Mouse (Mus musculus) thymus, adult 2 months (tissue): ENCODE results near the gene Rngtt. TPM values are rescaled to one million over a fixed set of nuclear protein-coding genes. Genes with fewer than 3 reads are reported as not detected.
A peak's percentile ranks its signal among the peaks of the same experiment; 100 is the strongest.

ENCODE experiments used
- DNase-seq: peaks from one replicate; pipeline ENCODE4 v3.0.0; 2021
- H3K27ac ChIP-seq: fragments of 200-500 bp; 2 replicates; pipeline ENCODE4 v1.5.1; 2012; ENCODE audit warnings: low read length, control low read depth; ENCODE audit not compliant: control insufficient read depth, insufficient read depth
- H3K27me3 ChIP-seq: fragments of 200-500 bp; 2 replicates; pipeline ENCODE4 v1.6.1; 2012; ENCODE audit warnings: mild to moderate bottlenecking, low read length, moderate library complexity, mixed read lengths; ENCODE audit not compliant: control insufficient read depth, insufficient read depth
- H3K36me3 ChIP-seq: fragments of 200-500 bp; 2 replicates; pipeline ENCODE4 v1.6.1; 2012; ENCODE audit warnings: mild to moderate bottlenecking, low read length, moderate library complexity; ENCODE audit not compliant: control insufficient read depth, insufficient read depth
- H3K4me1 ChIP-seq: fragments of 200-500 bp; replicated peaks from 2 replicates; pipeline ENCODE4 v1.6.1; 2012; ENCODE audit warnings: low read length; ENCODE audit not compliant: control insufficient read depth, insufficient read depth
- H3K4me3 ChIP-seq: fragments of 200-500 bp; 2 replicates; pipeline ENCODE4 v1.5.1; 2012; ENCODE audit warnings: mild to moderate bottlenecking, low read length, control low read depth, moderate library complexity; ENCODE audit not compliant: control insufficient read depth, insufficient read depth
- CTCF ChIP-seq: fragments of 200-500 bp; IDR thresholded peaks from 2 replicates; pipeline ENCODE4 v1.5.1; 2012; ENCODE audit warnings: mild to moderate bottlenecking, control low read depth, low read length, moderate library complexity, borderline replicate concordance; ENCODE audit not compliant: control insufficient read depth, poor library complexity, insufficient read depth; ENCODE audit errors: extremely low read depth
- POLR2A ChIP-seq: fragments of 200-500 bp; IDR thresholded peaks from 2 replicates; pipeline ENCODE4 v1.6.1; 2012; ENCODE audit warnings: mild to moderate bottlenecking, low read length, control low read depth, moderate library complexity; ENCODE audit not compliant: control insufficient read depth, poor library complexity, insufficient read depth; ENCODE audit errors: extremely low read depth
- WGBS: fragments of 180-500 bp; shearing (Covaris S2); methylation state at CpG from one replicate; pipeline ENCODE4 v1.1.7; 2018; 5-methylcytosine and 5-hydroxymethylcytosine counted together
- polyA plus RNA-seq: library from polyadenylated mRNA; depleted of rRNA; stranded (reverse); fragments of >200 nt; gene quantifications from 2 replicates; pipeline ENCODE4 v1.2.3, GENCODE M21; 2012

The Rngtt gene
- polyA plus RNA-seq, 1 experiment, result 4.2 TPM

- no peaks in the 10 kb centered on the region for H3K27me3 ChIP-seq
- no peak overlapping the region for H3K4me3 ChIP-seq
- no peak overlapping the region for H3K27ac ChIP-seq
- DNase-seq, result peak; percentile 80
- no peaks in the 10 kb centered on the region for H3K36me3 ChIP-seq
- TF ChIP-seq POLR2A (no peak), CTCF (no peak)
- H3K4me1 ChIP-seq, result no peaks in the 10 kb centered on the region
- WGBS, result 81% methylated on average over 3 of the region's 3 CpGs
Observed at GRCm38 (mm10) chr4:33396222-33397176, 86.4 kb downstream of the Rngtt start.

GRCm38 (mm10) chr4:33405723-33406293 lies 95.7 kb downstream of the Rngtt start:
- H3K4me1 ChIP-seq, result no peaks in the 10 kb centered on the region
- DNase-seq, result no peak
- H3K27ac ChIP-seq, result no peak overlapping the region
- WGBS, result 83% methylated on average over 2 of the region's 2 CpGs
- TF ChIP-seq POLR2A, result no peak
- no peak for TF ChIP-seq CTCF
- H3K27me3 ChIP-seq, result no peaks in the 10 kb centered on the region
- H3K36me3 ChIP-seq, result peaks cover 5% of the 10 kb centered on the region
- H3K4me3 ChIP-seq, result no peak overlapping the region

DNA sequence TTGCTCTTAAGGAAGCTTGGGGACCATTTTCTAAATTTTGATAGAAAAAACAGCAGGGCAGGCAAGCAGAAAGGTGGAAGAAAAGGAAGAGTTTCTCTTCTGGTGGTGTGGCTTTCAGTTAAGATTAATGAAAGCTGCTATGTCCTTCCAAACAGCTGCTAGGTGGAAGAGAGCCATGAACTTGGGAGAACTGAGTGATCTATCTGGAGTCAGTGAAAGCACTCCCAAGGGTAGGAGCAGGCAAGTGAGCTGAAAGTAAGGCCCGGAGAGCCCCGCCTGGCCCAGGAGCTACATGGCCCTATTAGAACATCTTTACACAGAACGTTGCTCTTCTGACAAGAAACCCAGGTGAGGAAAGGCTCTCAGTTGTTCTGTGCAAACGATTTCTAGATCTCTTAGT lies 103.7 kb downstream of the Rngtt start:
- no peak for DNase-seq
- 93% methylated on average over 4 of the region's 4 CpGs for WGBS
- no peak for TF ChIP-seq POLR2A
- no peak for TF ChIP-seq CTCF
- H3K4me3 ChIP-seq, result no peak overlapping the region
- H3K36me3 ChIP-seq, result no peaks in the 10 kb centered on the region
- no peak overlapping the region for H3K27ac ChIP-seq
- no peaks in the 10 kb centered on the region for H3K27me3 ChIP-seq
- no peaks in the 10 kb centered on the region for H3K4me1 ChIP-seq

GRCm38 (mm10) chr4:33414781-33415180 lies 104.7 kb downstream of the Rngtt start:
- no peaks in the 10 kb centered on the region for H3K27me3 ChIP-seq
- TF ChIP-seq POLR2A, result no peak
- no peak for TF ChIP-seq CTCF
- H3K4me1 ChIP-seq, result no peaks in the 10 kb centered on the region
- no peaks in the 10 kb centered on the region for H3K36me3 ChIP-seq
- H3K27ac ChIP-seq, result no peak overlapping the region
- no peak for DNase-seq
- WGBS, result 92% methylated on average over 4 of the region's 4 CpGs
- no peak overlapping the region for H3K4me3 ChIP-seq

DNA sequence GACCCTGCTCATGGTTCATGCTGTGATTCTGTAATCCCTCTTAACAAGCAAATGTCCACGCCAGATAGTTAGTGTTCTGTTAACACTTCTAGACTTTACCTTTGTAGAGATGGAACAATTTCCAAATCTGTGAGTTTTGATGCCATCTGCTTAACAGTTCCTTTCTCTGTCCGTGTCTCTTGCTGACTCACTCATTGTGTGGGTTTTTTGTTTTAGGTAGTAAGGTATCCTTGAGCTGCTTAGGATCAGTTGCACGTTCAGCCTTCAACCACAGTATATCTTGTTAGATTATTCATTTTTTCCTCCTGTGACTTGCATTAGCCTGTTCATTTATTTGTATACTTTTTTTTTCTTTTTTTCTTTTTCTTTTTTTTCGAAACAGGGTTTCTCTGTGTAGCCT lies 107.3 kb downstream of the Rngtt start:
- no peak for DNase-seq
- Histone ChIP-seq H3K27ac (no peak overlapping the region), H3K4me3 (no peak overlapping the region), H3K36me3 (no peaks in the 10 kb centered on the region), H3K4me1 (no peaks in the 10 kb centered on the region), H3K27me3 (no peaks in the 10 kb centered on the region)
- TF ChIP-seq CTCF, result no peak
- no peak for TF ChIP-seq POLR2A
- WGBS, result 93% methylated on average over 4 of the region's 4 CpGs

DNA sequence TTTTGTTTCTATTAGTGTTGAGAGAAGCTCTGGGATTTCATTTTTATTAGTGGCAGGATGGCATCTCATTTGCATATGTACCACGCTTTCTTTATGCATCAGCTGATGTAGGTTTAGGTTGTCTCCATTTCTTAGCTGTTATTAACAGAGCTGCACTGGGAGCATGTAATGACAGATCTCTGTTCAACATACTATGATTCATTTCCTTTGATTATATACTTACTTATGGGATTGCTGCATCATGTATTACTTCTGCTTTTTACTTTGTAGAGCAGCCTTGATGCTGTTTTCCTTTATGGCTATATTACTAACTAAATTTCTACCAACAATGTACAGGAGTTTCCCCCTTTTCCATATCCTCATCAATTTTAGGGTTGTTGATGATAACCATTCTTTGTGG lies 109.5 kb downstream of the Rngtt start:
- Histone ChIP-seq H3K4me3 (no peak overlapping the region), H3K27ac (no peak overlapping the region), H3K4me1 (no peaks in the 10 kb centered on the region), H3K27me3 (no peaks in the 10 kb centered on the region), H3K36me3 (no peaks in the 10 kb centered on the region)
- TF ChIP-seq POLR2A, result no peak
- 77% methylated on average over 1 of the region's 1 CpGs for WGBS
- DNase-seq, result no peak
